Mouse (Mus musculus) stomach, postnatal 0 days (tissue): ENCODE data around the gene Alms1.
A peak's percentile ranks its signal among the peaks of the same experiment; 100 is the strongest.

Source experiments
- CTCF ChIP-seq: IDR thresholded peaks from 2 replicates; pipeline ENCODE4 v1.5.1; 2016; ENCODE audit warnings: antibody characterized with exemption, low read depth, mild to moderate bottlenecking, moderate library complexity
- EP300 ChIP-seq: optimal IDR thresholded peaks from 2 replicates; pipeline ENCODE3; 2016; ENCODE audit warnings: antibody characterized with exemption

DNA sequence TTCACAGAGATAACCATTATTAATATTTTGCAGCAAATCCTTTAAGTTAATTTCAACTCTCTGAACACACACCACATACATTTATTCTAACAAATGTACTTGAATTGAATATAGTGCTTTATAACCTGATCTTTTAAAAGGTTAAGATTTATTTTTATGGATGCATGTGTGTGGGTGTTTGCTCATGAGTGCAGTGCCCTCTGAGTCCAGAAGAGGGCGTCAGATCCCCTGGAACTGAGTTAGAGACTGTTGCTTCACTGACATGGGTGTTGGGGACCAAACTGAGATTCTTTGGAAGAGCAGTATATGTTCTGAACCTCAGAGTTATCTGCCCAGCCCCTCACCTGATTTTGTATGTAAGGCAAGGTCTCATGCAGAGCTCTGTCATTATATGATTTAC is 25.0 kb upstream of the Alms1 start:
- TF ChIP-seq CTCF = peak; percentile 23; the same call in 1 of the 2 replicates
- TF ChIP-seq EP300 = no peak
